Mouse (Mus musculus) ES-E14 (cell line): ENCODE results near the gene Gm49337. TPM values are rescaled to one million over a fixed set of nuclear protein-coding genes. Genes with fewer than 3 reads are reported as not detected.
"Not testable (repeated sequence)": the region's sequence is repeated elsewhere in the genome, so short reads cannot be mapped to it uniquely, and the experiment has no call there.

Source experiments
- DNase-seq: peaks from one replicate; pipeline ENCODE4 v3.0.0-alpha.2; 2013; ENCODE audit warnings: low read depth, low spot score
- H3K27ac ChIP-seq: 2 replicates; pipeline ENCODE4 v1.5.1; 2012; ENCODE audit warnings: low read depth, mild to moderate bottlenecking, low read length, moderate library complexity, mixed read lengths; ENCODE audit not compliant: poor library complexity, insufficient read depth, severe bottlenecking
- H3K36me3 ChIP-seq: 2 replicates; pipeline ENCODE4 v1.6.1; 2012; ENCODE audit warnings: mild to moderate bottlenecking, low read length, moderate library complexity, mixed read lengths; ENCODE audit not compliant: control insufficient read depth, poor library complexity, insufficient read depth, severe bottlenecking
- H3K4me1 ChIP-seq, 2 experiments: fragments of 150-350 bp in 1 of 2; sonication (generic) in 1 of 2; 2 replicates each; pipeline ENCODE4 v1.6.1; 2012; ENCODE audit warnings: low read length in 2 of 2, mild to moderate bottlenecking in 1 of 2, mixed read lengths in 1 of 2; ENCODE audit not compliant: control insufficient read depth in 2 of 2, insufficient read depth in 2 of 2, poor library complexity in 1 of 2
- H3K4me3 ChIP-seq, 2 experiments: fragments of 150-350 bp in 1 of 2; sonication (generic) in 1 of 2; 2 replicates each; pipeline ENCODE4 v1.5.1; 2012; ENCODE audit warnings: low read length in 2 of 2, low read depth in 1 of 2, mild to moderate bottlenecking in 1 of 2, mixed read lengths in 1 of 2; ENCODE audit not compliant: insufficient read depth in 1 of 2, poor library complexity in 1 of 2, severe bottlenecking in 1 of 2
- H3K9ac ChIP-seq: 2 replicates; pipeline ENCODE4 v1.6.1; 2012; ENCODE audit warnings: low read depth, mild to moderate bottlenecking, low read length, mixed read lengths; ENCODE audit not compliant: poor library complexity, insufficient read depth, severe bottlenecking
- H3K9me3 ChIP-seq: fragments of 150-350 bp; sonication (generic); 2 replicates; pipeline ENCODE4 v1.6.1; 2012; ENCODE audit warnings: low read depth, mild to moderate bottlenecking, low read length; ENCODE audit not compliant: control insufficient read depth, insufficient read depth
- CHD2 ChIP-seq: IDR thresholded peaks from 2 replicates; pipeline ENCODE4 v1.6.1; 2014; ENCODE audit warnings: mild to moderate bottlenecking, low read depth, low read length, inconsistent platforms
- HCFC1 ChIP-seq: IDR thresholded peaks from 2 replicates; pipeline ENCODE4 v1.6.1; 2012; ENCODE audit warnings: low read length, inconsistent platforms, borderline replicate concordance; ENCODE audit not compliant: insufficient read depth
- MAFK ChIP-seq: IDR thresholded peaks from 2 replicates; pipeline ENCODE4 v1.6.1; 2014; ENCODE audit warnings: mild to moderate bottlenecking, low read depth, low read length, inconsistent platforms; ENCODE audit not compliant: insufficient read depth
- ZC3H11A ChIP-seq: IDR thresholded peaks from 2 replicates; pipeline ENCODE4 v1.6.1; 2012; ENCODE audit warnings: low read depth, mild to moderate bottlenecking, inconsistent platforms, low read length, borderline replicate concordance
- ZNF384 ChIP-seq: IDR thresholded peaks from 2 replicates; pipeline ENCODE4 v1.6.1; 2012; ENCODE audit warnings: low read depth, low read length, inconsistent platforms
- in situ Hi-C, 2 experiments: fragments of 600-800 bp; cut with MboI; formaldehyde crosslinking; loops; one replicate each; pipeline ENCODE4 v1.15.1; 2025; ENCODE audit warnings: low sequenced_read_pairs in 2 of 2, inconsistent platforms in 1 of 2; ENCODE audit not compliant: unreplicated experiment in 2 of 2
- total RNA-seq: library from RNA; depleted of rRNA; stranded (reverse); fragments of 300-350 nt; gene quantifications from 2 replicates; pipeline ENCODE4 v1.2.3, GENCODE M21; 2012

Gene Gm49337
- total RNA-seq, 1 experiment = 1.0 TPM

DNA sequence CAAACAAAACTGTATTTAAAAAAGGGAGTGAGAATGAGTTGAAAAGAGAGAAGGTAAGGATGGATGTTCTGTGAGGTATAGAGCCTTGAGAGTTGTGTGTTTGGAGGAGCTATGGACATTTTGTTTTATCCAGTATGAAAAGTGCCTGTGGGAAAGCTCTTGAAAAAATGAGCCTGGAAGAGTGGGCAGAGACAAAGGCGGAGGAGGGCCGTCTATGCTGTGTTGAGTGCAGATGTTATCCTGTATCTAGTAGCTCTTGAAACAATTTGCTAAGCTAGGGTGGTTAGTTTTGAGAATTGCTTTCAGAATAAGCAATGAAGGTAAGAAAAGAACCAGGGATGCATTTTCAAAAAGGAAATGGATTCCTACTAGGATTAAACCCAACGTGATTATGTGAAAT, 70.2 kb downstream of the Gm49337 start:
- no peaks in the 10 kb centered on the region for H3K4me1 ChIP-seq
- in situ Hi-C loops = no loop called here
- TF ChIP-seq CHD2 (no peak), HCFC1 (no peak), MAFK (no peak), ZC3H11A (no peak), ZNF384 (no peak)

DNA sequence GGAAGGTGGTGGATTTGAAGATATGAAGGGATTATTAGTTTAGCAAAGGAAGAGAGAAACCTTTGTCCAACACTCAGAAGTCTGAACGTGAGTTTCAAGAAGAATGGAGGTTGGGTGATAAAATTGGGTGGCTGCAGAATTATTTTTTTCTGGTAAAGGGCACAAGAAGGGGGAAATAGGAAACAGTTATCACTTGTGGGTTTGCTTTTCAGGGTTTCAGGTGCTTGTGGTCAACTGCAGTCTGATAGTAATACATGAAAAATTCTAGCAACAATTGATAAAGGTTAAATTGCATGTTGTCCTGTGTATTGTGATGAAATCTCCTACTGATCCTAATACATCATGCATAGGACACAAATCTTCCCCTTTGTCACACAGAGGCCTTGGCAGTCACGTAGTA, 71.1 kb downstream of the Gm49337 start:
- DNase-seq = no peak
- no peak for TF ChIP-seq ZNF384
- no peak for TF ChIP-seq MAFK
- H3K9me3 ChIP-seq = no peaks in the 10 kb centered on the region
- no peak overlapping the region for H3K27ac ChIP-seq
- no peak overlapping the region for H3K9ac ChIP-seq
- no peaks in the 10 kb centered on the region for H3K36me3 ChIP-seq
- H3K4me1 ChIP-seq = no peaks in the 10 kb centered on the region
- in situ Hi-C loops = no loop called here
- no peak overlapping the region for H3K4me3 ChIP-seq

More for the DNA sequence above, 70.2 kb downstream of the Gm49337 start:
- Histone ChIP-seq H3K36me3 (no peaks in the 10 kb centered on the region), H3K4me3 (no peak overlapping the region), H3K9me3 (no peaks in the 10 kb centered on the region), H3K27ac (no peak overlapping the region), H3K9ac (no peak overlapping the region)
- no peak for DNase-seq

DNA sequence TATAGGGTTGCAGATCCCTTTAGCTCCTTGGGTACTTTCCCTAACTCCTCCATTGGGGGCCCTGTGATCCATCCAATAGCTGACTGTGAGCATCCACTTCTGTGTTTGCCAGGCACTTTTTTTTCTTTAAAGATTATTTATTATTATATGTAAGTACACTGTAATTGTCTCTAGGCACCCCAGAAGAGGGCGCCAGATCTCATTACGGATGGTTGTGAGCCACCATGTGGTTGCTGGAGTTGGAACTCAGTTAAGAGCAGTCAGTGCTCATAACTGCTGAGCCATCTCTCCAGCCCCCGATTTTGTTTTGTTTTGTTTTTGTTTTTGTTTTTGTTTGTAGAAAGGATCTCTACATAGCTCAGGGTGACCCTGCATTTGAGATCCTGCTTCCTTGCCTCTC, 72.7 kb downstream of the Gm49337 start:
- H3K4me1 ChIP-seq, H3K4me3 ChIP-seq, H3K9me3 ChIP-seq, H3K9ac ChIP-seq, in situ Hi-C loops, H3K36me3 ChIP-seq, H3K27ac ChIP-seq: not testable (repeated sequence)
- peak; percentile 20 for DNase-seq

DNA sequence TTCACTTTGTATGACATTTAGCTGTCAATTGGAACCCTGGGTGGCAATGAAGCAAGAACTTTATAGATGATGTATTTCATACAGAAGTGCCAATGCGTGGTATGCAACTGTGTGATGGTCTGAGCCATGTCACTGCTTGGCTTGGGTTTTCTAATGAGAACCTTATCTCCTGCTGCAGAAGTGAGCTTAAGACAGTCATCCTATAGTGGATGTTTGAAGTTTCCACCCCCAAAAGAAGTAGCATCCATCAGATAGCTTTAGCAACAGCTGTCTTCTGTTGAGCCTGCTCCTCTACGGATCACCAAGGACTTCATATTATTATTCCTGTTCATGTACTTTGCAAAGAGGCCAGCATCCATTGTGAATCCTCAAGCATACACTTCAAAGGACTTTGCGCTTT, 76.8 kb downstream of the Gm49337 start:
- no peak overlapping the region for H3K9ac ChIP-seq
- in situ Hi-C loops = no loop called here
- TF ChIP-seq CHD2 = no peak
- TF ChIP-seq HCFC1 = no peak
- no peak for TF ChIP-seq ZNF384
- no peak for TF ChIP-seq ZC3H11A
- no peak for TF ChIP-seq MAFK

DNA sequence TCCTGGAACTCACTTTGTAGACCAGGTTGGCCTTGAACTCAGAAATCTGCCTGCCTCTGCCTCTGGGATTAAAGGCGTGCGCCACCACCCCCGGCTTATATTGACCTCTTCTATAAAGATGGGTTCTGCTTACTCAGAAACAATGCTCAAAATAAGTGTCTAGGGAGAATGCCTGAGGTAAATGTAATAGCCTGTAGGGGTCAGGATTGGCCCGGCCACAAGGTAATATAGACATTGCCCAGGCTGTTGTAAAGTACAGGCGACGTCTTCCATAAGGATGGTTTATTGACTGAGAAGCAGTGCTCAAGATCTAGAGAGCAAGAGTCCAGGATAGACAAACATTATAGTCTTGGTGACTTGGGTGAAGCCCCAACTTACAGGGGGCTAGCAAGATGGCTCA, 95.0 kb downstream of the Gm49337 start:
- no peak for DNase-seq
- TF ChIP-seq ZC3H11A = no peak
- TF ChIP-seq MAFK = no peak
- no peak for TF ChIP-seq HCFC1
- Histone ChIP-seq H3K4me1 (no peaks in the 10 kb centered on the region), H3K9me3 (no peaks in the 10 kb centered on the region), H3K36me3 (no peaks in the 10 kb centered on the region), H3K4me3 (no peak overlapping the region), H3K27ac (no peak overlapping the region), H3K9ac (no peak overlapping the region)
- in situ Hi-C loops = no loop called here

More for the DNA sequence above, 76.8 kb downstream of the Gm49337 start:
- Histone ChIP-seq H3K4me3 (no peak overlapping the region), H3K36me3 (no peaks in the 10 kb centered on the region), H3K9me3 (no peaks in the 10 kb centered on the region), H3K4me1 (no peaks in the 10 kb centered on the region), H3K27ac (no peak overlapping the region)
- no peak for DNase-seq
